Mouse (Mus musculus) kidney, adult 2 months (tissue): ENCODE results near the gene Catsperz.

Source experiments
- CTCF ChIP-seq: fragments of 200-500 bp; conservative IDR thresholded peaks from 2 replicates; pipeline ENCODE4 v1.5.1; 2011; ENCODE audit warnings: low read depth, mild to moderate bottlenecking, control low read depth, low read length, moderate library complexity, mixed read lengths; ENCODE audit not compliant: insufficient read depth, insufficient read length
- POLR2A ChIP-seq: fragments of 200-500 bp; IDR thresholded peaks from one replicate; pipeline ENCODE4 v1.6.1; 2011; ENCODE audit warnings: low read depth, low read length, control low read depth

DNA sequence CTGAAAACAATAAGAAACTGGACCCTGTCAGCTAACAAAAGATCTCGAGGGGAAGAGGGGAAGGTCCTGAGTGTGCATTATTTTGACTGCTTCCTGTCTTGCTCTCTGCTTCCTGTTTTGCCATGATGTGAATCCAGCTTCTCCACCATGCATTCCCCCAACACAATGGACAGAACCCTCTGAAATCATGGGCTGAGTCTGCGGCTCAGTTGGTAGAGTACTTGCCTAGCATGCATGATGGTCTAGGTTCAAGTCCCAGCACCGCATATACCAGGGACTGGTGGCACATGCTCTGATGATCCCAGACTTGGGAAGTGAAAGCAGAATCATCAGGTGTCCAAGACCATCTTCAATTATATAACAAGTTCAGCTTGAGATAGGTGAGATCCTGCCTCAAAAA lies 52.5 kb downstream of the Catsperz start:
- TF ChIP-seq POLR2A (no peak), CTCF (no peak)
